Mouse (Mus musculus) lung, embryonic 14.5 days (tissue): ENCODE results near the gene Spdye4b. TPM values are rescaled to one million over a fixed set of nuclear protein-coding genes. Genes with fewer than 3 reads are reported as not detected.

Experiments
- ATAC-seq: fragments of 200-750 bp; cut with Nextera tagmentation; 2 replicates; pipeline ENCODE4 v1.8.0; 2017; ENCODE audit warnings: mild to moderate bottlenecking, moderate TSS enrichment, moderate library complexity; ENCODE audit not compliant: insufficient read depth
- DNase-seq: peaks from one replicate; pipeline ENCODE4 v3.0.0-alpha.2; 2015
- H3K27ac ChIP-seq: fragments of 300-500 bp; sonication (generic); 2 replicates; pipeline ENCODE4 v1.5.1; 2014; ENCODE audit warnings: low read depth, mild to moderate bottlenecking, moderate library complexity
- H3K27me3 ChIP-seq: fragments of 300-500 bp; sonication (generic); 2 replicates; pipeline ENCODE4 v1.6.1; 2014; ENCODE audit warnings: low read length, control low read depth; ENCODE audit not compliant: insufficient read depth
- H3K36me3 ChIP-seq: fragments of 300-500 bp; sonication (generic); 2 replicates; pipeline ENCODE4 v1.6.1; 2014; ENCODE audit warnings: control low read depth; ENCODE audit not compliant: insufficient read depth
- H3K4me1 ChIP-seq: fragments of 300-500 bp; sonication (generic); 2 replicates; pipeline ENCODE4 v1.6.1; 2014; ENCODE audit warnings: antibody characterized with exemption, control low read depth; ENCODE audit not compliant: insufficient read depth
- H3K4me2 ChIP-seq: fragments of 300-500 bp; sonication (generic); 2 replicates; pipeline ENCODE4 v1.6.1; 2014; ENCODE audit warnings: mild to moderate bottlenecking
- H3K4me3 ChIP-seq: fragments of 300-500 bp; sonication (generic); 2 replicates; pipeline ENCODE4 v1.5.1; 2014; ENCODE audit warnings: low read depth, low read length
- H3K9ac ChIP-seq: fragments of 300-500 bp; sonication (generic); 2 replicates; pipeline ENCODE4 v1.6.1; 2014
- H3K9me3 ChIP-seq: fragments of 300-500 bp; sonication (generic); 2 replicates; pipeline ENCODE4 v1.6.1; 2016; ENCODE audit warnings: low read depth, low read length, control low read depth
- CTCF ChIP-seq: IDR thresholded peaks from 2 replicates; pipeline ENCODE4 v1.5.1; 2016; ENCODE audit warnings: antibody characterized with exemption, low read depth
- WGBS: fragments of 180-500 bp; shearing (Covaris S2); extraction: QIAGEN DNeasy Blood & Tissue Kit; methylation state at CpG from one replicate; pipeline ENCODE4 v1.1.7; 2014; 5-methylcytosine and 5-hydroxymethylcytosine counted together
- microRNA-seq: library from miRNA; unstranded; fragments of <30 nt; microRNA quantifications from one replicate; pipeline ENCODE4, GENCODE M21; 2016; ENCODE audit warnings: borderline number of aligned reads
- polyA plus RNA-seq: library from polyadenylated mRNA; unstranded; fragments of >200 nt; fragmentation: Nextera tagmentation; extraction: Ambion mirVana; gene quantifications from 2 replicates; pipeline ENCODE4 v1.2.1, GENCODE M21; 2014

The Spdye4b gene
- polyA plus RNA-seq, 1 experiment from 2014 or later: not detected

GRCm38 (mm10) chr5:143244926-143245325 lies 64.1 kb downstream of the Spdye4b start:
- DNase-seq (no peak), ATAC-seq (no peak)
- Histone ChIP-seq H3K27ac (no peak overlapping the region), H3K9me3 (no peaks in the 10 kb centered on the region), H3K27me3 (no peaks in the 10 kb centered on the region), H3K9ac (no peak overlapping the region), H3K36me3 (peaks cover 93% of the 10 kb centered on the region), H3K4me3 (no peak overlapping the region), H3K4me1 (no peaks in the 10 kb centered on the region), H3K4me2 (no peak overlapping the region)
- 95% methylated on average over 26 of the region's 26 CpGs for WGBS
- TF ChIP-seq CTCF: no peak

- Histone ChIP-seq H3K27me3 (peaks cover 62% of the 10 kb centered on the region), H3K9ac (no peak overlapping the region), H3K27ac (no peak overlapping the region), H3K4me3 (no peak overlapping the region), H3K36me3 (peaks cover 34% of the 10 kb centered on the region), H3K9me3 (no peaks in the 10 kb centered on the region), H3K4me1 (no peaks in the 10 kb centered on the region), H3K4me2 (no peak overlapping the region)
- WGBS: 47% methylated on average over 6 of the region's 6 CpGs
- no peak for TF ChIP-seq CTCF
- DNase-seq: no peak
- ATAC-seq: no peak
Measured at GRCm38 (mm10) chr5:143252039-143252438, 71.2 kb downstream of the Spdye4b start.

- H3K9ac ChIP-seq: no peak overlapping the region
- no peak for TF ChIP-seq CTCF
- DNase-seq (no peak), ATAC-seq (no peak)
- H3K4me3 ChIP-seq: peak overlapping the region; percentile 45; the same call in 1 of the 2 replicates
- peaks cover 69% of the 10 kb centered on the region for H3K27me3 ChIP-seq
- no peak overlapping the region; the same call in 1 of the 2 replicates for H3K4me2 ChIP-seq
- no peak overlapping the region for H3K27ac ChIP-seq
- peaks cover 33% of the 10 kb centered on the region; the same call in 1 of the 2 replicates for H3K36me3 ChIP-seq
- WGBS: 20% methylated on average over 18 of the region's 18 CpGs
- H3K4me1 ChIP-seq: no peaks in the 10 kb centered on the region
- H3K9me3 ChIP-seq: no peaks in the 10 kb centered on the region
Measured at GRCm38 (mm10) chr5:143252791-143253185, 72.0 kb downstream of the Spdye4b start.

GRCm38 (mm10) chr5:143253186-143253880 lies 72.5 kb downstream of the Spdye4b start:
- peaks cover 28% of the 10 kb centered on the region; the same call in 1 of the 2 replicates for H3K36me3 ChIP-seq
- peak; percentile 20; the same call in 1 of the 2 replicates for ATAC-seq
- peak overlapping the region; percentile 78 for H3K4me2 ChIP-seq
- TF ChIP-seq CTCF: no peak
- 8% methylated on average over 101 of the region's 103 CpGs for WGBS
- no peak overlapping the region for H3K9ac ChIP-seq
- no peak overlapping the region for H3K27ac ChIP-seq
- H3K9me3 ChIP-seq: no peaks in the 10 kb centered on the region
- peak; percentile 42 for DNase-seq
- peaks cover 73% of the 10 kb centered on the region for H3K27me3 ChIP-seq
- H3K4me3 ChIP-seq: peak overlapping the region; percentile 45
- H3K4me1 ChIP-seq: no peaks in the 10 kb centered on the region

- H3K27me3 ChIP-seq: peaks cover 75% of the 10 kb centered on the region
- H3K9ac ChIP-seq: no peak overlapping the region
- WGBS: 12% methylated on average over 69 of the region's 81 CpGs
- DNase-seq (peak; percentile 36), ATAC-seq (peak; percentile 39; the same call in 1 of the 2 replicates)
- peak overlapping the region; percentile 45 for H3K4me3 ChIP-seq
- H3K4me1 ChIP-seq: no peaks in the 10 kb centered on the region
- H3K36me3 ChIP-seq: peaks cover 22% of the 10 kb centered on the region; the same call in 1 of the 2 replicates
- no peak overlapping the region for H3K27ac ChIP-seq
- no peak for TF ChIP-seq CTCF
- H3K4me2 ChIP-seq: peak overlapping the region; percentile 78
- no peaks in the 10 kb centered on the region for H3K9me3 ChIP-seq
Measured at GRCm38 (mm10) chr5:143253881-143254486, 73.2 kb downstream of the Spdye4b start.

Small RNA genes lying within 50 kb of the gene (microRNA-seq; reads per million reads assigned to microRNA genes)
- not detected for gene Gm44405

Other genes with a start within 250 kb of the Spdye4b start
- 331 and 347 TPM in 2 replicates for gene Fscn1, start 220.7 kb upstream of the Spdye4b start, polyA plus RNA-seq
- gene Rnf216, start 68.0 kb upstream of the Spdye4b start, polyA plus RNA-seq: 31.5 and 36.1 TPM in 2 replicates
- gene Olfr718-ps1, start 33.4 kb upstream of the Spdye4b start, polyA plus RNA-seq: not detected in 2 replicates
- gene Rbak, start 242 bp upstream of the Spdye4b start, polyA plus RNA-seq: 12.2 and 15.5 TPM in 2 replicates
- not detected in 2 replicates for gene Spdye4a, start 45.9 kb downstream of the Spdye4b start, polyA plus RNA-seq
- 16.9 and 17.2 TPM in 2 replicates for gene Zfp12, start 54.1 kb downstream of the Spdye4b start, polyA plus RNA-seq
- gene Zfp316, start 89.0 kb downstream of the Spdye4b start, polyA plus RNA-seq: 2.1 and 2.3 TPM in 2 replicates
- gene Zfp853, start 112.6 kb downstream of the Spdye4b start, polyA plus RNA-seq: not detected in 2 replicates
- 40.0 and 46.6 TPM in 2 replicates for gene E130309D02Rik, start 134.3 kb downstream of the Spdye4b start, polyA plus RNA-seq
- gene Zdhhc4, start 148.2 kb downstream of the Spdye4b start, polyA plus RNA-seq: 74.6 and 77.9 TPM in 2 replicates
- 0.17 and 0.27 TPM in 2 replicates for gene Grid2ip, start 176.3 kb downstream of the Spdye4b start, polyA plus RNA-seq
- 343 and 370 TPM in 2 replicates for gene Kdelr2, start 222.8 kb downstream of the Spdye4b start, polyA plus RNA-seq